Mouse (Mus musculus) right cerebral cortex, postnatal 4 days (tissue): ENCODE data around the gene Soat2.
"Not testable (repeated sequence)": the region's sequence is repeated elsewhere in the genome, so short reads cannot be mapped to it uniquely, and the experiment has no call there.

Experiments used
- DNase-seq: peaks from one replicate; pipeline ENCODE4 v3.0.0-alpha.2; 2022

Soat2 gene

DNA sequence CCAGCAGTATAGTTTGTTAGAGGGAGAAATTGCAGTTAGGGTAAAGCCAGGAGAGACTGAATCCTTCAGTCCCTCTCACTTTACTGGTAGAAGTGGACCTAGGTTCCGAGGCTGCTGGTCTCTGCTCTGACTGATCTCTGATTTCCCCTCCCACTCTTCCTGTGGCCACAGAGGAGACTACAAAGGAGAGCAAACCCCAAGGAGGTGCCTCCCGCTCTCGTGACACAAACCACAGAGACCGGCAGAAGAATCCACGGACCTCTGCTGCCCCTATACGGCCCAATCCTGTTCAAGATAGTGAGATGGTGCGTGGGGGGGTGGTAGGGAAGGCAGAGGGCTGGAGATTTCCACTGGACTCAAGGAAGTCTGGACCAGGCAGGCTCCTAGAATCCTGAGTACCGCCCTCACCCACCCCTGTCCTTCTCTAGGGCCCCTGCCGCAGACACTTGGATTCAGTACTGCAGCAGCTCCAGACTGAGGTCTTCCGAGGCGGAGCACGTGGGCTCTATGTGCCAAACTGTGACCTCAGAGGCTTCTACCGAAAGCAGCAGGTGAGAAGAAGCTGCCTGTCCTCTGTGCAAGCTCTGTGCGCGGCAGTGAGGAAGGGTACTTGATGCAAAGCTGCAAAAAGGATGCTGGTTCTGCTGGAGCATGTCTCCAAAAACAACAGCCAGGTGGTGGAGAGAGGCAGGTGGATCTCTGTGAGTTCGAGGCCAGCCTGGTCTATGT, 2.5 kb upstream of the Soat2 start:
- no peak for DNase-seq

DNA sequence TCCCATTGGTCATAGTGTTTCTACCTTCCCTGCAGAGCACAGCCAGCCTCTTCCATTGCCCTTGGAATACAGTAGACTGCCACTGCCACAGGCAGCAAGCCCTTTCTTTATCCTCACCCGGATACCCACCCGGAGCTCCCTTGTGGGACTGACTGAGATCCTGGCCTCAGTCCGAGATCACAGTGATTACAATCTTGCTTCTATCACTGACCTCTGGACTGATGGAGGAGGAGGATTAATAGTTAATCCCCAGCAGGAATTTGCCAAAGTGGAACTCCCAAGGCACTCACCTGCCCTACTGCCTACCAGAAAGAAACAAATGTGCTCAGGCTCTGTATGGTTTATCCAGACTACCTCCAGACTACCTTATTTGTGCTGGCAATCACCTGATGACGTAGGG, 765 bp upstream of the Soat2 start:
- no peak for DNase-seq

DNA sequence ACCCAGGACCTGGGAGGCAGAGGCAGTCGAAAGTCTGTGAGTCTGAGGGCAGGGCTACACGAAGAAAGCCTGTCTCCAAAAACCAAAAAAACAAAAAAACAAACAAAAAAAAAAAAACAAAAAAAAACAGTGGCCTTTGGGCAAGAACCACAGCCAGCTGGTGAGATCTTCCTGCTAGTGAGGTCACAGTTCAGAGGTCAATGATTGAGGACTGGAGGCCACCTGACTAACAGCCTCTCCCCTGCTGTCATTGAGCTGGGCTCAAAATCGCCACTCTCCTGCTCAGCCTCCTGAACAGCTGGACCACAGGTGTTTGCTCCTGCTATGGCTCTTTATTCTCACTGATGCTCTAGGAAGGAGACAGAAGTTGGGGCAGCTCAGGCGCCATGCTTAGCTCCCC, 2.3 kb downstream of the Soat2 start:
- DNase-seq, result no peak

DNA sequence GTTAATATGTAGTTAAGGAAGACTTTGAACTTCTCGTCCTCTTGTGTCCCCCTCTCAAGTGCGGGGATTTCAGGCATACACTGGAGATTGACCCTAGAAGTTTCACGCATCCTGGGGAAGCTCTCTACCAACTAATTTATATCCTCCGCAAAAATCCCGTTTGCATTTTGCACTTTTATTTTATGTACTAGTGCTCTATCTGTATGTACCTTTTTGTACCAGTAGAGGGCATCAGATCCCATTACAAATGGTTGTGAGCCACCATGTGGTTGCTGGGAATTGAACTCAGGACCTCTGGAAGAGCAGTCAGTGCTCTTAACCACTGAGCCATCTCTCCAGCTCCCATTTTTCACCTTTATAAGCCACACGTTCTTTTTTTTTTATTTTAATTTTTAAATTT, 4.7 kb downstream of the Soat2 start:
- DNase-seq, result not testable (repeated sequence)

DNA sequence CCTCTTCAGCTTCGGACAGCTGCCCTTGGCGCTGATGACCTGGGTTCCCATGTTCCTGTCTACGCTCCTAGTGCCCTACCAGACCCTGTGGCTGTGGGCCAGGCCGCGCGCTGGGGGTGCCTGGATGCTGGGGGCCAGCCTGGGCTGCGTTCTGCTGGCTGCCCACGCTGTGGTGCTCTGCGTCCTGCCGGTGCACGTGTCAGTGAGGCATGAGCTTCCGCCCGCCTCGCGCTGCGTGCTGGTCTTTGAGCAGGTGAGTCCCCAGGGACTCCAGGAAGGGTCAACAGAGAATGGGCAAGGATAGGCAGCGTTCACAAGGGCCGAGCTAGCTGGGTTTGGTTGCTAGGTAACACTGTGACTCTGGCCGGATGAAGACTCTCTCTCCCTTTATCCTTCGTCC, 6.5 kb downstream of the Soat2 start:
- DNase-seq, result no peak

DNA sequence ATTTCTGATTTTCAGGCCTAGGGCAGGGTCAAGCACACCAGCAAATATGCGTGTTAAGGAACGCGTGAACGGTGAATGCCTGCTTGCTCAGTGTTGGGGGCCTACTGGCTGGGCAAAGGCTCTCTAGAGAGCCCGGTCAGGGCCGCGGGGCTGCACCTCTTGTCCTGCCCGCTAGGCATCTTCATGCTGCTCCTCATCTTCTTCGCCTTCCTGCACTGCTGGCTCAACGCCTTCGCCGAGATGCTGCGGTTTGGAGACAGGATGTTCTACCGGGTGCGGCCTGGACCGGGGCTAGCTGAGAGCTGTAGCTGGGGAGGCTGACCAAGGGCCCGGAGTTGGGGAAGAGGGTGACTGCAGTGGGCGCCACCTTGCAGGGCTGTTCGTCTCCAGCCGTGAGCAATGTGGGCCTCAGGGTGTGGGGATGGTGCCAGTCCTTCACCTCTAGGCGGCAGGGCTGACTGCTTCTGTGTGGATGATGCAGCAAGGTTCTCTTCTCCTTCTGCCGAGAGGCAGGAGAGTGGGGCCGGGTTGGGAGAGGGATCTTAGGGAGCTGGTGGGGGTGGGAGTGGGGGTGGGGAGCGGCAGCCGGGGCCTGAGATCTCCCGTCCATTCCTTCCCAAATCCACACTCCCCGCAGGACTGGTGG, 10.2 kb downstream of the Soat2 start:
- DNase-seq, result no peak

DNA sequence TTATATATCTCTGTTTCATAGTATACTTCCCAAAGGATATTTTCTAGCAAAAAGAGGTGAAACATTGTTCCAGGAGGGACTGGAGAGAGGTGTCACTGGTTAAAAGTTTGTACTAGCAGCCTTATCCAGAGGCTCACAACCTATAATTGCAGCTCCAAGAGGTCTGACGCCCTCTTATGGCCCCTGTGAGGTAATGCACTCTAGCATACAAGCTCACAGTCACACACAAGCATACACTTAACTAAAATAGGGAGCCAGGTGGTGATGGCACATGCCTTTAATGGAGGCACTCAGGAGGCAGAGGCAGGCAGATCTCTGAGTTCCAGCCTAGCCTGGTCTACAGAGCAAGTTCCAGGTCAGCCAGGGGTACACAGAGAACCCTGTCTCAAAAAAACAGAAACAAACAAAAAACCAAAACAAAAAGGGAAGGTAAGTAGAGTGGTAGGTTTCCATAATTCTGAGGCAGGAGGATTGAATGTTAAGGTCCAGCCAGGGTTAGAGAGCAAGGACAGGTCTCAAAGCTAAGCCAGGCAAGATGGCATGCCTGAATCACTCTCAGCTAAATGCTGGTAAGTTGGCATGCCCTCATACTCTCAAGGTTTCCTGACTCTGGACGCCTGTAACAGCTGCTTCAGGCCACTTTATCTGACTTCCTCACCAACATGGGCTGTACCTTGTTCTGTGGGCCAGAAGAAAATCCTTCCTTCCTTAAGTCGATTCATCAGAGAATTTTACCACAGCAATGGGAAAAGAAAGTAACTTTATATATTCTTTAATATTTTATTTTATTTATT, 13.8 kb downstream of the Soat2 start:
- no peak for DNase-seq

DNA sequence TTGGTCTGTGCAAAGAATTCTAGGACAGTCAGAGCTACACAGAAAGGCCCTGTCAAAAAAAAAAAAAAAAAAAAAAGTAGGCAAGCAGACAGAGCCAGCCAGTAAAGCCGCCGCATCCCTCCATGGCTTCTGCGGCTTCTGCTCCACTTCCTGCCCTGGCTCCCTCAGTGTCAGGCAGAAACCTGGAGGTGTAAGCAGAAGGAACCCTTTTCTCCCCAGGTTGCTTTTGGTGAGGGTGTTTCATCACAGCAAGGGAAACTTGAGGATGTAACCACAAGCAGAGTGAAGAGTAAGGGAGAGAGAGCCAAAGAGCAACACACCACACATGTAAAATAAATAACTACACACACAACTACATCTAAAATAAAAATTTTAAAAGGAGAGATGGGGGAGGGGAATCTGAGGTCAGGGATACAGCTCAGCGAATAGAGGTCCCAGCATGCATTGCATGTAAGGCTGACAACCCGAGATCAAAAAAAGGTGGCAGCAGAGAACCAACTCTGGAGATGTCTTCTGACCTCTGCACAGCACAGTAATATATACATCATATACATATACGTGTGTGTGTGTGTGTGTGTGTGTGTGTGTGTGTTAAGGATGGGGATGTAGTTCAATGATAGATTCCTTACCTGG, 15.3 kb downstream of the Soat2 start:
- DNase-seq, result no peak

DNA sequence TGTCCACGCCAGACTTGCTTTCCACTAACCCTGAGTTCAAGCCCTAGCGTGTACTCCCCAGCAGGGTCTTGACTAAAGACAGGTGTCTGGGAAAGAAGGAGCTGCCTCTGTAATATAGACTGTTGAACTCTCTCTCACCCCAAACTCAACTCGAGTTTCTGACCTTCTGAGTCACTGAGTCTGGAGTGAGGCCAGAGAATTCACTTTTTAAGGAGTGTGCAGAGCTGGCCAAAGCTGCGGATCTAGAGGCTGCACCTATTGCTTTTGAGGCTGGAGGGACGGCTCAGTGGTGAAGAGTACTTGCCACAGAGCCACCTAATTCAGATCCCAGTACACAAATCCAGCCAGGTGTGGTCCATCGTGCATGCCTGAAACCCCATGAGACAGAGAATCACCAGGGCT, 17.3 kb downstream of the Soat2 start:
- DNase-seq, result no peak

DNA sequence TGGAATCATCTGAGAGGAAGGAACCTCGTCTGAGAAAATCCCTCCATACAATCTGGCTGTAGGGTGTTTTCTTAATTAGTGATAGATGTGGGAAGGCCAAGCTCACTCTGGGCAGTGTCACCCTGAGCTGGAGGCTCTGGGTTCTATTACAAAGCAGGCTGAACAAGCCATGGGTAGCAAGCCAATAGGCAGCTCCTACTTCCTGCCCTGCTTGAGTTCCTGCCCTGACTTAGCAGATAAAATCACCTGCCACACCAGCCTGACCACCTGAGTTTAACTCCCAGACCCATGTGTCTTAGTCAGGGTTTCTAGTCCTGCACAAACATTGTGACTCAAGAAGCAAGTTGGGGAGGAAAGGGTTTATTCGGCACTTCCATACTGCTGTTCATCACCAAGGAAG, 18.7 kb downstream of the Soat2 start:
- no peak for DNase-seq

DNA sequence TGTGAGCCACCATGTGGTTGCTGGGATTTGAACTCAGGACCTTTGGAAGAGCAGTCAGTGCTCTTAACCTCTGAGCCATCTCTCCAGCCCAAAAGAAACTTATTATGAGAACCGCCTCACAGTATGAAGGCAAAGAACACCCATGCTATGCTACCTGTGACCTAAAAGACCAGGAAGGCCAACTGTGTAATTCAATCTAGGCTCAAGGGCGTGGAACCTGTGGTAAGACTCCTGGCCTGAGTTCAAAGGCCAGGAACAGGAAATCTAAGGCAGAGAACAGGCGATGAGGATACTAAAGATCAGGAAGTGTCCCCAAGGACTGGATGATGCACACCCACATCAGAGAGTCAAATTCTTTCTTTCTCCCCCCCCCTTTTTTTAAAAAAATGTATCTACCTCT, 23.3 kb downstream of the Soat2 start:
- no peak for DNase-seq

DNA sequence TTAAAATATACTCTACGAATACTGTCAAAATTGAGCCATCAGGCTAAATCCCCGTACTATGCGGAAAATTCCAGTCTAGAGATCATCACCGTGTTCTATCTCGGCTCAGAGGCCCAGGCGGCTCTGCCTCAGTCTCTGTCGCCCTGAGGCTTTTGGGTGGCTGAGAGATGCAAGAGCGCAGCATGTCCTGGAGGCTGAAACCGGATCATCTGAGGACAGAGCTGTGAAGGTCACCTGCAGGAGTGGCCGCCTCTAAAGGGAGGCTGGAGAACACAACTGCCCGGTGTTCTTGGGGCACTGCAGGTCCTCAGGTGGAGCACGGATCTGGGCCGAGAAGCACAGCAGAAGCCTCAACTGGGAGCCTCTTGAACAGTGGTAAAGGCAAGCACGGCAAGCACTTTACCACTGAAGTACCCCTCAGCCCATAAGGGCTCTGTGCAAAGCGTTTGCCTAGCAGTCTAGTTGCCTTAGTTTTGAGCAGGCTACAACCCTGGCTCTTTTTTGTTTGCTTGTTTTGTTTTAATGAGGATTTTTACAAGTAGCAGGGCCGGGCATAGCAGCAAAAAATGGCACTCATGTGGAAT, 25.5 kb downstream of the Soat2 start:
- no peak for DNase-seq

DNA sequence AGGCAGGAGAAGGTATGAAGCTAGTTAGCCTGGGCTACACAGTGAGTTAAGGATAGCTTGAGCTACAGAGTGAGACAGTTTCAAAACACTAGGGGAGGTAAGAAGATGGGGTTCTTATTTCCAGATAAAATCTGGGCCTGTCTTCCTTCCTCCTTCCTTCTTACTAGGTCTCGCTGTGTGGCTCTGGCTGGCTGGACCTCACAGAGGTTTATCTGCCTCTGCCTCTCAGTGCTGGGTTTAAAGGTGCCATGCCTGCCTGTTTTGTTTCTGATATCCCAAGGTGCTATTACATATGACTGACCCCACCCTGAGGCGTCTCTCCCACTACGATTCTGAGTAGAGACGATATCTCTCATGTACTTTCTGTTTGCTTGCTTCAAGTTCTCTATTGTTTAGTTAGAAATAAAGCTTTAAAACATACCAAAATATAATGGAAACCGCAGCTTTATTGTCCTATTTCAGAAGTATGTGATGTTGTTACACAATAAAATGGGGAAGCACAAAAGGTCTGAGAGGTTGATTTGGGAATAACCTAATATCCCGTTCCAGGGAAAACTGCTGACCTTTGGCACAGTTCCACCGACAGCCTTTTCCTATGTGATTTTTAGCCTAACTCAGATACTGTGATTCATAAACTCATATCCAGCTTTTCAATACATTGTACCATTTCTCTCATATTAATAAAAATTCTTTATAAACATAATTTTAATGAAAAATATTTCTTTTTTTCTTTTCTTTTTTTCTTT, 26.4 kb downstream of the Soat2 start:
- DNase-seq, result no peak

DNA sequence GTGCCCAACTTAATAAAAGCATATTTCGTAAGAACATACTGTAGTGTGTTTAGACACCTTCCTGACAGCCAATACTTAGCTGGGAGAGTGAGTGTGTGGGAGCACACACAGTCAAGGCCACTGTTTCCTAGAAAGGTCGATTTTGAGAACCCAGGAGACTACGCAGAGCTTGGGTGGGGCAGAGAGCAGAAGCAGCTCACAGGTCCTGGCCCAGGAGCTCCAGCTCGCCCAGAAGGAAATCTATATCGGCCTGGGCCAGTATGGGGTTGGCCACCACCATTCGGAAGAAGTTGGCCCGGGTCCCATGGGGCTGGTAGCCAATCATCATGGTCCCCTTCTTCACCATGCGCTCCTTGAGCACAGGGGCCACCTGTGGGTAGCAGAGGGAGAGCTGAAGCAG, 27.1 kb downstream of the Soat2 start:
- no peak for DNase-seq

DNA sequence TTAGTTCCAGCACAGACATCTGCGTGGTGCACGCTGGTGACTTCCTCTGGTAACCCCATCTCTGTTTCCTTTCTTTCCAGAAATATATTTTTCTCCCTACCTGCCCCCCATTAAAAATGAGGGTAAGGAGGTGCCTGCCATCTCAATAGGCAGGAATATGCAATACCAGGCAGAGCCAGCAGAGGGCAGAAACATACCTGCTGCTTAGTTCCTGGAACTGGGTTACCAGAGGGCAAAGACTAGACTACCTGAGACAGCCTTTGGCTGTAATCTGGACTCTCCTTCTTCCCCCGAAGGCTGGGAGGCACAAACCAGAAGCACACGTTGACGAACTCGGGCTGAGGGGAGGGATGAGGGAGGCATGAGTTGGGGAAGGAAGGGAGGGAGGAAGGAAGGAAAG, 28.0 kb downstream of the Soat2 start:
- peak; percentile 79 for DNase-seq

DNA sequence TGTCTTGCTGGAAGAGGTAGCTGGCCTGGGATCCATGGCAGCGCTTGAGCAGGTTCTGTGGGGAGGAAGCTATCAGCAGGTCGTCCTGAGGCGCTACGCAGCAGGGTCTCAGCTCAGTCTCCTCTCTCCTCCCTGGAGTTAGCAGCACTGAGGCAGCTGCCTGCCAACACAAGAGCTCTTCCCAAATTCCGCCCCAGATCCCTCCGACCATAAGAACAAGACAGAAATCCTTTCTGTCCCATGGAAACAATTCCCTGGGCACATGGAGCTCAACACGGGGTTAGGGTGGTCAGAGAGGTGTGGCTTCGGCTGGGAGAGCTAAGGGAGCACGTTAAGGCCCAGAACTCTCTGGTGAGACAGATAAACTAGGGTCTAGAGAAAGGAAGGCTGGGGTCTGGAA, 28.8 kb downstream of the Soat2 start:
- DNase-seq, result no peak

DNA sequence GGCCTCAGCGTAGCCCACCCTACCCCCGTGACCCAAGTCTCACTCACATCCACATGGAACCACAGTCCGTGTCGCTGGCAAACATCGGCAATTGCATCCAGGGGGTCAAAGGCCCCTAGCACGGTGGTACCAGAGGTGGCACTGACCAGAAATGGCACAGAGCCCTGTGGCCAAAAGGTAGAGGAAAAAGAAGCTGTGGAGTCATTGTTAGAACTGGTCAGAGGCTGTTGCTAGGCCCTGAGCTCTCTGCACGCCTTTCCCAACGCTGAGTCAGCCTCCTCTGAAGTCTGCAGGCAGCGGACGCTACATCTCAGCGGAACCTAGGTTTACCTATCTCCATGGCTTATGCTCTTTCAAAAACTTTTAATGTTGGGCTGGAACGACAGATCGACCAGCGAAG, 29.6 kb downstream of the Soat2 start:
- DNase-seq, result no peak

DNA sequence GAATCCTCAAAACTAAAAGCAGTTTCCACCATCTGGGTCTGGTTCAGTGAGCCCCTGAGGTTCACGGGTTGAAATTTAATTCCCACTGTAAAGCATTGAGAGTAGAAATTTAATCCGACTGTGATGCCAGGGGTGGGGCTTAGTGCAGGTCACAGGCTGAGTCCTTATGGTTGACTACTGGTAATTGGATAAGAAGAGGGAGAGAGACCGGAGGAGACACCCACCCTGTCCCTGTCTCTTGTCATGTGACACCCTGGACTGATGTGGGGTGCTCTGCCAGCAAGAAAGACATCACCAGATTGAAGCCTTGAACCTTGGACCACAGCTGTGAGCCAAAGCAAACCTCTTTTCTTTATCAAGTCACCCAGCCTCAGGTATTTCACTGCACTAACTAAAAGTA, 32.8 kb downstream of the Soat2 start:
- DNase-seq, result no peak

DNA sequence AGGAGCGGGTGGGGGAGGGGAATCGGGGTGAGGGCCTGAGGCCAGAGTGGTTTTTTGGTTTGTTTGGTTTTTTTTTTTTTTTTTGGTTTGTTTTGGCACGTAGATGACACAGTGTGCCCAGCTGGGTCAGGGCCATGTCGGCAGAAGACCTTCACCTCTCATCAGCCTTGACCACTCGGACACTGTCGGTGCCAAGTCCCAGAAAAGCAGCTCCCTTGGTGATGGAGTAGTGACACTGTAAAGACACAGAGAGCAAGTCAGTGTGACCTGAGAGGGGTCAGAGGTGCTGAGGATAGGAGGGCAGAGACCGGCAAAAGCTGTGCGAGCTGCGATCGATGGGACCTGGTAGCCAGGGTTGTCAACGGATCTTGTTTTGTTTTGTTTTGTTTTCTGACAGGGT, 35.9 kb downstream of the Soat2 start:
- no peak for DNase-seq

DNA sequence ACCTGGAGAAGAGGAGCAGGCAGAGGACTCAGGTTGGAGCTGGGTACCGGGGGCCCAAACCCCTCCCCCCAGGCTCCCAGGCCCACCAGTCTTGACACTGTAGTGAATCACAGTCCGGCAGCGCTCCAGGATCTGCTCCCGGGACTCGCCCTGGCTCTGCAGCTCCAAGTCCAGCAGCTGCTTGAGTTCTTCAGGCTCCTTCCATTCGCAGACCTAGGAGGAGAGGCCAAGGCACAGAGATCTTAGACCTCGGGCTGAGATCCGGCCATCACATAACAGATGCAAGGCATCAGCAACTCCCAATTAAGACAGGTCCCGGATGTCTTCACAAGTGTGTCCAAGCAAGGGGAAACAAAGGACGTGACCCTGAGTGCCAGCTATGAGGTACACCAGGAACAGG, 37.8 kb downstream of the Soat2 start:
- DNase-seq, result no peak

DNA sequence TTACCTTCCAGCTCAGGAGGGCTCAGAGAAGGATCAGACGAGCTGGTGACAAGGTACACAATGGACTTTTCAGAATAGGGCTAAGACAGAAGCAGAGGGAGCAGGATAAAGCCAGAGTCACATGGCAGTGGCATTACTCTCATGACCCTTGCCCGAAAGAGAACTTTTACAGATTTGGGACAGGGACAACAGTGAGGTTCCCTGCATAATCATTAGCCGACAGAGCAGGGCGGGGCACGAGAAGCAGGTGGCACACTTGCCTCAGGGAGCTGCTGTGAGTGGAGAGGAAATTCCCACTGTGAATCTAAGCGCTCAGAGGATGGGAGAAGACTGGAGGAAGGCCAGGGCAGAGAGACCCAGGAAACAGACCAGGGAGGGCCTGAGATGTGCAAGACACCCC, 38.6 kb downstream of the Soat2 start:
- no peak for DNase-seq

DNA sequence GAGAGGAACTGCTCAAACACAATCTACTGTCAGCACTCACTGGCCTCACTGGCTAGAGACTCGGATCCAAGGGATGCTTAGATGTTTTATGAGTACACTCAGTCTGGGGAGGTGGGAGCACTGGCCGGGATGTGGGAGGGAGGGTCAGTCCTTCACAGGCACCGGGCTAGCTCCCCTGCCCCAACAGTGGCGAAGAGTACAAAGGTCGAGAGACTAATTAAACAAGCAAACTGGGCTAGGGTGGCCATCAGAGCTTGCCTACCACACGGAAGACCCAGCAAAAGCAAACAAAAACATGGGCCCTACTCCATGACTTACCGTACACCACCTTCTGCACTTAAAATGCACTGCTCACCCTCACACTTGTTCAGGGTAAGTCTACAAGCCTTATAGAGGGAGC, 41.4 kb downstream of the Soat2 start:
- DNase-seq, result no peak
